Mouse (Mus musculus) thymus, postnatal 10 days (tissue): ENCODE data around the gene Pilra.
A peak's percentile ranks its signal among the peaks of the same experiment; 100 is the strongest.

Experiments used
- DNase-seq, 2 experiments: peaks; one replicate each; pipeline ENCODE4 v3.0.0; 2021; ENCODE audit warnings: low spot score in 2 of 2

Pilra gene

DNA sequence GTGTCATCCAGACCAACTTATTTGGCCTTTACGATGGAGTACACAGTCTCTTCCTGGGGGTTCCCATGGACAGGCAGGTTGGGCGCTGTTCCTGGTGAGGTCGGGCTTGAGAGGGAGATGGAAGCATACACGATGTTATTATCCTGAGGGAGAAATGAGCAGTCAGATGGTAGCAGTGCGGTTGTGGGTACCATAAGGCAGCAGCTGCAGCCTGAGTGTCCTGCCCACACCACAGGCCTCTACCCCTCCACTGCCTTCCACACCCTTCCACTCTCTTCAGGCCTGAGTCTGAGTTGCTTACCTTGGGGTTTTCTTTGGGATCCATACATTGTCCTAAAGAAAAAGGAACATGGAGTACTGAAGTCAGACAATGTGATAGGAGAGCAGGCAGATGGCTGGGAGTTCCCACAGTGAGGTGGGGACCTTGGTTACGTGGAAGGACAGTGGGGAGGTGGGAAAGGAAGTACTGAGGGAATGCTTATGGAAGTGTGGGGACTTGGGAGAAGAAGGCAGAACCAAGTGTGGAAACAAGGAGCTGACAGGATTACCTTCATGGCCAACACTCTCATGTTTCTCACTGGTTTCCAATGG lies 12.5 kb downstream of the Pilra start:
- DNase-seq: no peak

DNA sequence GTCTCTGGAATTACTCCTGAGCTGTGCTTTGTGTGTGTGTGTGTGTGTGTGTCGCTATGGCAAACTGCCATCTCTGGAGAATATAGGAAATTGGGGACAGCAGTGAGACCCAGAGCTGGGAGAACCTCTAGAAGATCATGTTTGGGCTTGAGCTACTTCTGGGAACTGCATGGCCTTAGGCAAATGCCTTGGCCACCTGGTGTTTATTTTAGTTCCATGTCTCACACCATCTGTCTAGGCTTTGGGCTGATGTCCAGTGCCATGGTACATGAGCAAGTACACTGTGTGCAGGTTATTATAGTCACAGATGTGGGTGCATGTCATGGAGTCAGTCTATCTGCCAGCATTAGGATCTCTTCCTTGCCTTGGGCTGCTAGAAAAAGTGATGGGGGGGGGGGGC lies 13.5 kb downstream of the Pilra start:
- DNase-seq: no peak

DNA sequence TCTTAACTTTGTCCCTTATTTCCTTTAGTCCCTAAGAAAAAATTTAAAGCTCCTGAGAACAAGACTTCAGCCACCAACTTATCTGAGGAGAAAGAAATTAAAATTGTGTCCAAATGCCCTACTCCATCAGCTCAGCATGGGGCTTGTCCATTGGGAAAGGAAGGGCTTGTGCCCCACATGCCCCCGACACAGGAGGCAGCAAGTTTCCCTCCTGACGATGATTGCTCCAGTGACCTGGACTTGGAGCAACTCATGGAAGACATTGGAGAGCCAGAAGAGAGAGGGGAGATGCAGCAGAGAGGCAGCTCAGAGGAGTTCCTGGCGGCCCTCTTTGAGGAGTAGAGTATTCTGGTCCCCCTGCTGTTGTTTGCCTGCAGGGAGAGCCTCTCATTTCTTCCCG lies 14.0 kb downstream of the Pilra start:
- DNase-seq: no peak

DNA sequence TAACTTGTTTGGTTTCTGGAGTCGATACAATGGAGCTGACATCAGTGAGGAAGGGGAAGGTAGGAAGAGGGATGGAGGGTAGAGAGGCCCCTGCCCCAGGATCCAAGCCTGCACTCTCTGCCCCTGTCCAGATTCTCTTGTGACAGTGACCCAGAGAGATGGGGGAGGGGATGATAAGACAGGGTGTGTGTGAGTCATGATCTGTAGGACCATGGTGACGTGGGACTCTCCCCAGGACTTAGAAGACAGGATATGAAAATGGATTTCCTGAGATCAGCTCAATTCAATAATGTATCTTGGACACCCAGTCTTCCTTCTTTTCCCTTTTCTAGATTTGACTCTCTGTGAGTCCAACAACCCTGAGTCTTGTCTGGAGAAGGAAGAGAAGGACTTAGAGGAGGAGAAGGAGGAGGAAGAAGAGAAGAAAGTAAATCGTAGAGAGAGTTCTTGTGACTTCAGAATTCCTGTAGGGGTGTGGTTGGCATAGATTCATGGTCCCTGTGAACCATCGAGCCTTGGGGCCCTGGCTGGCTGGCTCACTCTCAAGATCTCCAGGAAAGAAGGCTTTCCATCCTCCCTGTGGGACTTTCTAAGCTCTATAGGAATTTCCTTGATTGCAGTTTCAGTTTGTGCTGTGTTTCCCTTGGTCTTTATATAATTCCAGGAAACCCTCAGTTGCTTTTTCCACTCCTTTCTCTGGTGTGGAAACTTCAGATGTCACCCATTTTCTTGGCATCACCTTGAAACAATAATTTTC lies 18.4 kb downstream of the Pilra start:
- no peak for DNase-seq

DNA sequence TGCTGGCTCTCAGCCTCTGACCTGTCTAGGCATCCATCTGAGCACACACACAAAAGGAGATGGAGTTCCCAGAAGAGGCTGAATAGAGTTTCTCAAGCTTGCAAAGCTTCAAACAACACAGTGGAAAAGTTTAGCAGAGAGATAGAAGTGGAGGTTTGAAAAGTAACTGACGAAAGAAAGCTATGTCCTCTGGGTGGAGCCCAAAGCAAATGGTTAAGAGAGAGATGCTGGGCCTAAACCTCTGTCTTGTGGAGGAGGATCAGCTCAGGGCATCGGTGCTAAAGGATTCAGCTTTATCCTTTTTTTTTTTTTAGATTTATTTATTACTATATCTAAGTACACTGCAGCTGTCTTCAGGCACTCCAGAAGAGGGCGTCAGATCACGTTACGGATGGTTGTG lies 27.8 kb downstream of the Pilra start:
- no peak for DNase-seq

DNA sequence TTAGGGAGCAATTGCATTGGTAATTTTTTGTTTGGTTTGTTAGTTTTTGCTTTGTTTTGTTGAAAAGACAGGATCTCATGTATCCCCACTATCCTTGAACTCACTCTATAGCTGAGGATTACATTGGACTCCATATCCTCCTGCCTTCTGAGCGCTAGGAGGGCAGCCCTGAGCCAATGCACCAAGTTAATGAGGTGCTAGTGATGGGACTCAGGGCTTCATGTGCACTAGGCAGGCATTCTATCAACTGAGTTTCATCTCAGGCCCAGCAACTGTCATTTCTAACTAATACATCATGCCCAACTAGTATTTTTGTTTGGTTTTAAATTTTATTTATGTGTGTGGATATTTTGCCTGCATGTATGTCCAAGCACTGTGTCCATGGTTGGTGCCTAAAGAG lies 29.9 kb downstream of the Pilra start:
- DNase-seq: no peak

DNA sequence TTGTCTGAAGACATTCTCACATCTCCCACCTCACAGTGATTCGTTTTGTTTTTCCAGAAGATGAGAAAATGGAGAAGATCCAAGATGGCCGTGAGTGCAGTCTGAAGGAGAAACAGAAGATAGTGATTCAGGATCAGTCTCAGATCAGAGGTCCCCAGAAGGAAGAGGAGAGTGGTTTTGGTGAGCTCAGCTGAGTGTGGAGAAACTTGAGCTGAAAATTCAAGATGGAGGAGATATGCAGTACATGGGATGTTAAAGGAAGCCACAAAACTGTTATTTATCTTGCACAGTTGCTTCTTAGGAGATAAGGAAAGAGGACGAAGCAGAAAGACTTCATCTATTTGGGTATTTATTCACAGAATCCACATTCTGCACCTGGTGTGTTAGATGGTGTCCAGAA lies 35.2 kb downstream of the Pilra start:
- no peak for DNase-seq

DNA sequence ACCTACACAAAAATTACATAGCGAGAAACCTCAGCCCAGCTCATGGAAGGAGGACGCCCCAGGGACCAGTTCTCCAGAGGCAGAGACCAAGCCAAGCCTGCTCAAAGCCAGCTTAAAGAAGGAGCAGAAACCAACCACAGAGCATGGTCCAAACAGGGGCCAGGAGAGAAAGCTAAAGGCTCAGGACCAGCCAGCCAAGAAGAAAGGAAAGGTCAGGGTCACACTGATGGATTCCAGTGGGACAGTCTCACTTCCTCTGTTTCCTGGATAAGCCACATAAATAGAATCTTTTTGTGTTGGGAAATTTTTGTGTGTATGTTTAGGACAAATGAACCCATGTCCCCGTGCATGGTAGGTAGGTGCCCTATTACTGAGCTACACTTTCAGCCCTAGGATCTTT lies 39.5 kb downstream of the Pilra start:
- DNase-seq: no peak

DNA sequence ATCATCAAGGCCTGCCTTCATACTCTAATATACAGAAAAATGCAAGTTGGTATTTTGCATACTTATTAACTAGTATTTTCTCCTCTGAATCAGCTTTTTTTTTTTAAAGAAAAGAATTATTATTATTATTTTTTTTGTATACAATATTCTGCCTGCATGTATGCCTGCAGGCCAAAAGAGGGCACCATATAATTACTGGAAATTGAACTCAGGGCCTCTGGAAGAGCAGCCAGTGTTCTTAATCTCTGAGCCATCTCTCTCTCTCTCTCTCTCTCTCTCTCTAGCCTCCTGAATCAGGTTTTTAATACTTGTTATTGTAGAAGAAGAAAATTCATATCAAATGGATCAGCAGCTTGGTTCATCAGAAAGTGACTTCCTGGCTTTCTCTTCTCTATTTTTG lies 44.5 kb downstream of the Pilra start:
- DNase-seq: no peak

DNA sequence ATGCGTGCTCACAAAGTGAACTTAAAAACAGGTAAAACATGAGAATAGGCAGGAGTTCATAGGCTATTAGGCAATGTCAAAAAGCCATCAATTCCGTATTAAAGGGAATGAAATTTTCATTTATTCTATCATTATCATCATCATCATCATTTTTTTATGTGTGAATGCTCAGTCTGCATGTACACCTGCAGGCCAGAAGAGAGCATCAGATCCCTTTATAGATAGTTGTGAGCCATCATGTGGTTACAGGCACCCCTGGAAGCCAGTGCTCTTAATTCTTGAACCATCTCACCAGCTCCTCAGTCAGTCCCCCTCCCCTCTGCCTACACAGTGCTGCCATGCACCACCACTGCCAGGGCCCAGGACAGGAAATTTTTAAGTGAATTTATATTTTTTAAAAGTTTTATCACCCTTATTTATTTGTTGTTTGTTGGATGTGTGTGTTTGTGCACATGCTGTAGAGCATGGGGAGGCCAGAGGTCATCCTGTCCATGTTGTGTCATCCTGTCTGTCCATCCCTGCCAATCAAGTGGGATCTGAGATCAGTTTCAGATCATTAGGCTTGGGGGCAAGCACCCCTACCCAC lies 47.0 kb downstream of the Pilra start:
- no peak for DNase-seq

DNA sequence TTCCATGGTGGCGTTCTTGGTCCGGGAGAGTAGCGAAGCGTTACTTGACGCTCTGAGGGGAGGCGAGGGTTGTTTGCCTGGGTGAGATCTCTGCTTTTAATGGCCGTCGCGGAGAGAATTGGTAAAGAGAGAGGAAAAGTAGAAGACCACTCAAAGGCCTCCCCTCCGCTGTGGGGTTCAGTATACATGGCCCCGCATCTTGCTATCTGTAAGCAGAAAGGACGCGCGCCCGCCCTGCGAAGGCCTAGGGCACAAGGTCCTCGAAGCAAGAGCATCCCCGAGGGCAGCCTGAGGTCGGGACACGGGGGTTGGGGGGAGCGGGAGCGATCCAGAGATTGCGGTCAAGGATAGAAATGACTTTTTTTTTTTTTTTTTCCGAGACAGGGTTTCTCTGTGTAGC lies 47.9 kb downstream of the Pilra start:
- peak; percentile 29 to 42 for DNase-seq

DNA sequence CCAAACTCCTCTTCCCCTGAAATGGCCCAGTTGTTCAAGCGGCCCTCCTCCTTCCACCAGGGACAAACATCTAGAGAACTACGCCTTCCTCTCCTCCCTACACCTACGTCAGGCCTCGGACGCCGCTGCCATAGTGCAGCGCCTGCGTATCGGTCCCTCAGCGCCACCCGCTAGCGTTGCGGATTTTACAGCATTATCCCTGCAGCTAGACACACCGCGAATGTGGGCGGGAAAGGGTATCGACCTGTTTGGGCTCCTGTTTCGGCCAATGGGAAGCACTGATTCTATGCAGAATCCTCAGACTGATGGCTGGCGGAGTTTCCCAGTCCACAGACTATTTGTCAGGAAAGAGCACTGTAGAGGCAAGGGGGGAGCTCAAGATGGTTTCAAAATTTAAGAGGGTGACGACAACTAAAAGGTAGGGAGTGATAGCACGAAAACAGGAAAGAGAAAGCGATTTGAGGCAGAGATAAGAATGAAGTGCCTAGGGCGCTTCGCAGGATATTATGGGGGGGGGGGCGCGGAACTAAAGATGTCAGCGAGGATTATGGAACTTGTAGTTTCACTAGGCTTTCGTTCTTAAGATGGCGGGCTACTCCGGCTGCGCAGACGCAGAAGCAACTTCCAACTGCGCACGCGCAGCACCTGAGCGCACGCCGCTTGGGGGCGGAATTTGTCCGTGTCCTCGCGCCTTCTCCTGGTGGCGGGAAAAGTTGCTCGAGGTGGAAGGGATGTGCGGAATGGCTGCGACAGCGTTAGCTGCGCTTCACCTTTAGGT lies 48.7 kb downstream of the Pilra start, which contains the start of the genes Mepce and Zcwpw1:
TSS of gene Mepce (minus strand) at position 505 of the 778 bp plus-strand sequence.
TSS of gene Zcwpw1 (plus strand) at position 648 of the 778 bp plus-strand sequence.
- DNase-seq: peak; percentile 93 to 95

DNA sequence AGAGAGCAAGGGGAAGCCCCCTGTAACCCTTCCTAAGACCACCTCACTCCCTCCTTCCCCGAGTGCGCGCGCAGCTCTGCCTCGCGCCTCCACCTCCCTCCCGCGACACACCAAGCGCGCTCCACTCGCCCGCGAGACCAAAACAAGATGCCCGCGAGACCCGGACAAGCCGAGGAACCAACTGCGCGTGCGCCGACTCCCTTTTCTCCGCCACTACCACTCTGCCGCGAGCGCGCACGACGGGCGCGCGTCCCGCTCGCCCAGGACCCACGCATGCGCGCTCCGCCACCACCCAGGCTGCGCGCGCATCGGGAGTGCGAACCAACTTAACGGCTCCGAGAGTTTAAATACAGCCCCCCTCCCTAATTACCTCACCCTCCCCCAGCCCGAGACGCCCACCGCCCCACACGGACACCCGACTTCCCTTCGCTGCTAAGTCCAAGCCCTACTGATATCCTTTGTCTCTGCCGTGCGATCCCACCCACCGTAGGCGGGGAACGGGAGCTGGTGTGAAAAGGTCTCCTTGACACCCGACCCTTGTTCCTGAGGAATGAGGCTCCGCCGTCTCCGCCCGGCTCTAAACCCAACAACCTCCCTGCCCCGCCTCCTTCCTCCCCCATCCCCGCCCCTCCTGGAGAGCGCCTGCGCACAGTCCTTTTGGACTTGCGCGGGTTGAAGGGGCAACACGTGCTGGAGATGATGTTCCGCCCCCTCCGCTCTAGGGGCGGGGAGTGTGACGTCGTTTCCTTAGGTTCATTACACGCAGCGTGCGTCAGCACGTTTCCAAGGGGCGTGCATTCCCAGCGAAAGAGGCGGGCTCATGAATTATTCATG lies 49.8 kb downstream of the Pilra start:
- DNase-seq: peak; percentile 98 to 99

DNA sequence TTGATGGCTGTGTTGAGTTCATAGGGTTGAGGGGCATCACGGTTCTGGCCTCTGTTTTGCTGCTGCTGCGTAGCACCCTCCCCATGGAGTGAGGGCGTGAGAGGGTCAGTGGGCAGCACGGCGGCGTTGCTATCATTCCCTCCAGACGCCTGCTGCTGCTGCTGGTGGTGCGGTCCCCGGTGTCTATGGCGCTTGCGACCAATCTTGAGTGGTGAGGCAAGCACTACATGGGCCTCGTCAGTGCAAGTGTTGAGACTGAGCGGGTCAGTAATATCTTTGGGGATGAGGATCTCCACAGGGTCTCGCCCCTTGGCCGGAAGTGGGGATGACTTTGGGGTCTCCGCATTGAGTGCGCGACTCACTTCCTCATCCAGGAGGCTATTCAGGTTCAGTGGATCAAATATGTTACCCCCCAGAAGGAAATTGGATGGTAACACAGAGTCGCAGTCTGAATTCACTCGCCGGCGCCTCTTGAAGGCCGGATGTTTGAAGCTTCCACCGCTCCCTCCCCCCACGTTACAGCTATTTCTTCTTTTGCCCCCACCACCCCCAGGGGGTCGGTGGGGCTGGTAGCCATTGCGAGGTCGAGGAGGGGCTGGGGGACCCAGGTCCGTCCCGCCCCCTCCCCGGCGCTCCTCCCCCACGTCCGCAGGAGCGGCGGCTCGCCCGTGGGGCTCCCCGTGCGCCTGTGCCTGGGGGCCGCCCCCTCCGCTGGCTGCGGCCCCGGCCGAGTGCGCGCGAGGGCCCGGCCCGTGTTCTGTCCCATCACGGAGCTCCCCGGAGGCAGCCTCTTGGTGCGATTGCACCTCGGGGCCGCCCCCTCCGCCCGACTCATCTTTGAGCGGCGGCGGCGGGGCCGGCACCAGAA lies 50.7 kb downstream of the Pilra start:
- DNase-seq: no peak

DNA sequence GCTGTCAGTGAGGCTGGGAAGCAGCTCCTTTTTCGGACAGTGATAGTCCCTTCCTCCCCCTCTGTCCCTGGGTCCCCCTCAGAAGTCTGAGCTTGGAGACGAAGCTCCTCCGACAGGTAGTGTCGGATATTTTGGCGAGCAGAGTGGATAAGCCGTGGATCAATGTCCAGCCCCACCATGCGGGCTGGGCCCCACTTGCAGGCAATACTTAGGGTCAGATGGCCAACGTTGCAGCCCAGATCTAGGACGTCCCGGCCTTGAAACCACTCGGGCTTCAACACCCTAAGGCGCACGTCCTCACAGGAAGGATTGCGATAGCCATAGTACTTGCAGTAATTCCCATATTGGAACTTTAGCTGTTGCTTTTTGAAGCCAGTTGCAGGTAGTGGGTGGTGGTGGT lies 51.5 kb downstream of the Pilra start:
- DNase-seq: no peak

DNA sequence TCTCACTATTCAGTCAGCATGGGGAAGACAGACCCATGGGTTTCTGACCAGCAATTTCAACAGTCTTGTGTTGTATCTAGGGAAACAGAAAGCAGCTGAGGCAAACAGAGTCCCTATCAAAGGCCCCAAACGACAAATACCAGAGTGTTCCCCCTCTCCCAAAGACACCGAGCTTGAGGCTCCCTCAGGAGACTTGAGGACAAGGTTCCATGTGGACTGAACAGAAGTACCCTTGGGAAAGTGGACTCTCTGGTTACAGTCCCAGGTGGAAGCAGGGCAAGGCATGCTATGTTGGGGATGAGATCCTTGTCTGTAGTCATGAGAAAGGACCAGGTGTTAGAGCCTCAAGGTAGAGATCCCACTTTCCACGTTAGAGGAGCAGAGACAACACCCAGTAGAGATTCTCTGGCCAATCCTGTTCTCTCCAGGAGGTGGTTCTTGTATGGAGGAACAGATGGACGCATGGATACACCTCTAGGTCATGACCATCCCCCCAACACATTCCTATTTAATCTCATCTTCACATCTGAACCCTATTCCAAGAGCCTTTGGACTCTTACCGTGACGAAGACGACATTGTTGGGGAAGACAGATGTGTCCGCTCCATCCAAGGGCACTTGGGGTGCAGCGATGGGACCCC lies 52.1 kb downstream of the Pilra start:
- no peak for DNase-seq

DNA sequence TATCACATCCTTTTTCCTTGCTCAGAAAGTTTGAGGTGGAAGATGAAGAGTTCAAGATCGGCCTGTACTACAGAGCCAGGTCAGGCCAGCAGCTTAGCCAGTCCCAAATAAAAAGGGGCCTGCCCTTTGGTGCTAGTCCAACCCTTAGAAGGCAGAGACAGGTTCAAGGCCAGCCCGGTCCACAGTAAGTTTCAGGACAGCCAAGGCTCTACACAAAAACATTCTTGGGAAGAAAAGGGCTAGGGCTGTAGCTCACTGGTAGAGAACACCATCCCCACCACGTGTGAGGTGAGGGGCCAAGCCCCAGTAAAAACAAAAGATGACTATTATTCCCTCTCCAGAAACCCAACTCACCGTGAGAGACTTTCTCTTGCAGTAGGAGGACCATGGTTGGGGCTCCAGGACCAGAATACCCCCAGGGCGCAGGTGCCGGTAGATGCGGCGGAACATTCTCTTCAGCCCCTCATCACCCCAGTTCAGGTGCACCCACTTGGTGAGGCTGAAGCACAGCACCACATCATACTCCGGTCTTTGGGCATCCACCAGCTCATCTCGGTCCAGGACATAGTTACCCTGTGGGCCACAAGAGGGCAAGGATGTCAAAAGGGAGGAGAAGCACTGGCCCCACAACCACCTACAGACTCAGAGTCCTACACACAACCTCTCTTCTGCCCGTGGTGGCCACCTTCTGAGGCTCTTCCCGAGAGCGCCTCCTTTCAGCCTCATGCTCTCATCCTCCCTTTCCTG lies 53.1 kb downstream of the Pilra start:
- no peak for DNase-seq

DNA sequence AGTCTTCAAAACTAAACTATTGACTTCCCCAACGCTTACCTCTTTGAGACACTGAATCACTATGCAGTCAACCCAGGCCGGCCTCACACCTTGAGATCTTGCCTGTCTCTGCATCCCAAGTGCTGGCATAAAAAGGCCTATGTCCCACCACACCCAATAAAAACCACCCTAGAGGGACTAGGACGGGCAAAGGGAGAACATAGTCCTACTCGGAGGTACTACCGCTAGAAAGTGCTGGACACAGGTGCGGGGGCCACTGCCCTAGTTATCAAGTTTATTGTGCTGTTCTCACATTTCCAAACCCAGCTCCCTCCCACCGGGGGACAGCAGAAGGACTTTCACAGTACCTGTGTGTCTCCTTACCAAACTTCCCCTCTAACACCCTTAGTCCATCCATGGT lies 54.4 kb downstream of the Pilra start:
- no peak for DNase-seq
